Mouse (Mus musculus): ENCODE measurements at regions not wholly inside any gene's neighbourhood (a gene's known extent, or its start where the extent isn't known, plus 50 kb on each side); places are given as distances from the start of the nearest gene placed in this dataset.

DNA sequence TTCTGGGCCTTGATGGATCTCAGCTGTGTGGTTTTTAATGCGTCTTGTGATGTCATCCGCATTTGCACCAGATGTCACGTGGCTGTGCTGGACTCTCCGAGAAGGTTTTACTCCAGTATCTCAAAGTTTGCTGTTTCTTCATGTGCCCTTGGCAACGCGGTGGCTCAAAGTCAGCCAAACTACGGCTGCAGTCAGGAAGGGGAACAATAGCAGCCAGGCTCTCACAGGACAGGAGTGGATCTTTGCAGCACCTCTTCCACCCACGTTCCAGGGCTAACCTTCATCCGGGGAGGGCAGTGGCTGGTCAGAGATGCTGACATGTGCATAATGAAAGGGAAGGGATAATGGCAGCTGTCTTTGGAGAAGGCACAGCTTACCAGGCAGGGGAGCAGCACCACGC lies 127.6 kb upstream of the Psmd7 start:
- DNase-seq (ENCODE audit: extremely low spot score): no peak

- DNase-seq (ENCODE audit: extremely low spot score): no peak
Observed at GRCm38 (mm10) chr8:107717856-107718255, 129.6 kb upstream of the Psmd7 start.

- no peak for DNase-seq (ENCODE audit: extremely low spot score)
Observed at GRCm38 (mm10) chr8:107719656-107720055, 131.4 kb upstream of the Psmd7 start.

GRCm38 (mm10) chr8:107726716-107727115 lies 138.5 kb upstream of the Psmd7 start:
- DNase-seq (ENCODE audit: extremely low spot score): no peak

GRCm38 (mm10) chr8:107727276-107727675 lies 139.0 kb upstream of the Psmd7 start:
- DNase-seq (ENCODE audit: extremely low spot score): no peak

- DNase-seq (ENCODE audit: extremely low spot score): no peak
Observed at GRCm38 (mm10) chr8:107739091-107739490, 150.8 kb upstream of the Psmd7 start.

- no peak for DNase-seq (ENCODE audit: extremely low spot score)
Observed at GRCm38 (mm10) chr8:107757083-107757482, 168.8 kb upstream of the Psmd7 start.

DNA sequence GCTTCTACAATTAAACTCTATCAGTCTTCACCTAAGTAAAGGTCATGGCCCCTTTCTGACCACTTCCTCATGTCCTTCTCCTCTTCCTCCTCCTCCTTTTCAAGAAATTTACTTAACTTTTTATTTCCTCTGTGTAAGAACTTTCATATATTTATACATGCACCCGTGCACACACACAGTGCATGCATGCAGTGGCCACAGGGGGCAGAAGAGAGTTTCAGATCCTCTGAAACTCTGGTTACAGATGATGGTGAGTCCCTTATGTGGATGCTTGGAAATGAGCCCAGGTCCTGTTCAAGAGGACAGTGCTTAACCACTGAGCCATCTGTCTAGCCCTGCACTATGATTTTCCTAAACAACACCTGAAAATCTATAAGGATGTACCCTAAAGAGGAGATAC lies 170.4 kb upstream of the Psmd7 start:
- DNase-seq (ENCODE audit: extremely low spot score): no peak

DNA sequence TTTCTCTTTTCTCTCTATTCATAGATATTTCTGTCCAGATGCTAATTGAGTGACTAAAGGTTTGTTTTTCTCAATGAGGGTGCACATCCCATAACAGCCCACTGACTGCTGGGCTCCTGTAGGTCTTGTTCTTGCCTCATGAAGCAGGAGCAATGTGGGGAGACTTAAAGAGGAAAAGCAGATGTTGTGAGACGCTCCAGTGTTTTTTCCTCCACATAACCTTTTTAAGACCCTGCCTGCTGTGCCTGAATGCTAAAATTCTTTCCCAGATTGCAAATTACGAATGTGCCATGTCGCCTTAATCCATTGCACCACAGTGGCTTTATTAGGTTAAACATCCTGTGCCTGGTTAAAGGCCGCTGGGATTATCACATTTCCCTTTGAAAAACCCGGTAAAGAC lies 165.5 kb upstream of the Zfhx3 start:
- peak; percentile 19 for DNase-seq (ENCODE audit: extremely low spot score)

- no peak for DNase-seq (ENCODE audit: extremely low spot score)
Observed at GRCm38 (mm10) chr8:107785771-107786170, 156.7 kb upstream of the Zfhx3 start.

DNA sequence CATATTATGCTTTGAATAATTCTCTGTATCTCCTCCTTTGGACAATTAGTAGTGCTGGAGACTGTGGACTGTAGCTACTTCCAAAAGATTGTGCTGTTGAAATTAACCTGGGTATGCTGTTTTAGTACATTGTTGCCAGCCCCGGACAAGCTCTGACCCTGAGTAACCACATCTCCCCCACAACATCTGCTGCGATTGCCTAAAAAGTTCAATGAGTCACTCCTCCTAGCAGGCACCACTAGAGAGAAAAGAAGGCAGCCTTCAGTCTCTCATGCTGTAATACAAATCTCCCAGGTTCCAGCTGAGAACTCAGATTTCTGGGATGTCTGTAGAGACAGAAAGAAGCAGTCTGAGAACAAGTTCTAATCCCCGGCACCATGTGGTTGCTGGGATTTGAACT lies 150.2 kb upstream of the Zfhx3 start:
- no peak for DNase-seq (ENCODE audit: extremely low spot score)

GRCm38 (mm10) chr8:107814931-107815330 lies 127.5 kb upstream of the Zfhx3 start:
- DNase-seq (ENCODE audit: extremely low spot score): no peak

- DNase-seq (ENCODE audit: extremely low spot score): no peak
Observed at GRCm38 (mm10) chr8:107815775-107816174, 126.7 kb upstream of the Zfhx3 start.

DNA sequence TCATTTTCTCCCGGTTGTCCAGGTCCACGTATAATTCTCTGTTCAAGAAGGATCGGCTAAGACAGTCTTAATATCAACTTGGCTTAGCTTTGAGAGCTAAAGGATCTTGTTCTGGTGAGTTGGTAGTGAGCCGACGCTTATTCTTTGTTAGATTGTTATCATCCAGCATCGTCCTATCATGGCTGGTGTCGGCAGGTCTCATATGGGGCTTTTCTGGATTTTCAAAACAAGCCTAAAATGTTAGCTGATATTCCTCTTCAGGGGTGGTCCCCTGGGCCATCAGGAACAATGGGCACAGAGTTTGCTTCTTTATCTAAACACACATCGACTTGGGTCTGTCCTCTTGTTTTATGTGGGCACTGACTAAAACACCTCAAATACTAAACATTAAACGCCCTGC lies 124.6 kb upstream of the Zfhx3 start:
- no peak for DNase-seq (ENCODE audit: extremely low spot score)

DNA sequence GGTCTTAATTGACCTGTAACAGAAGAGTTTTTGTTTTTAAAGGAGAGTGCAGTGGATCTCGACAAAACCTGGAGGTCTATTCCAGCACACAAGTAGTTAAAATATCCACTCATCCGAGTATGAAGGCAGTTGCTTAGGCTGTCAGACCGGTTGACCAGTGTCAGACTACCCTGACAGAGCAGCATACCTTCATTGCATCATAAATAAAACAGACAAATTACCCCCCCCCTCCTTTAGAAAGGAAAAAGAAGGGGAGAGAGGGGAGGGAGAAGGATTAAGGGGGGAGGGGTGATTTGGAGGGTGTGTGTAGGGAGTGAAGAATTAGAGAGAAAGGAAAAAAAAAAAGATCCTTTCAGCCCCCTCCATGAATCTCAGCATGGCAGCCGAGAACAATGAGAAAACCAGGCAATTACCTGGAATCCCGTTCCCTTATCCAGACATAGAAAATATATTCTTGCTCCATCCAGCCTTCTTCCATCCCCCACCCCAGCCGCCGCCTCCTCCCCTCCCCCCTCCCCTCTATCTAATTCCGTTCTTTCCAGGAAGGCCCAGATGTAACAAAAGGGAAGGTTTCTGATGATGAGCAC lies 122.2 kb upstream of the Zfhx3 start:
- no peak for DNase-seq (ENCODE audit: extremely low spot score)

DNA sequence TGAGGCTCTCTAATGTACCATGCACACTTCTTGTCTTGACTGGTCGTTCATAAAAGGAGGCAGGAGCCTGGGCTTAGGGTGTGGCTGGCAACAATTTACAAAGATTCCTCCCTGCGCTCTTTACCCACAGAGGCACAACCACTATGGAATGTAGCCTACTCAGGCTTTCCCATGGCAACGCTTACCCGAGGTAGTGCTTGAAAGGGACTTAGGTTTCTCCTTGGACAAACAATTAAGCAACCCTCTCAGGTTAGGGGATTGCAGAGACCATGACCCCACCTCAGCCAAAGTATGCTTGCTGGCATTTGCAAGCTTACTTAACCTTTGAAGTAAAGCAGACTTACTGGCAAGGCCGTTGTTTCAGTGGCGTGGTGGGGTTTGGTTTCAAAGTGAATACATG lies 120.9 kb upstream of the Zfhx3 start:
- DNase-seq (ENCODE audit: extremely low spot score): no peak

DNA sequence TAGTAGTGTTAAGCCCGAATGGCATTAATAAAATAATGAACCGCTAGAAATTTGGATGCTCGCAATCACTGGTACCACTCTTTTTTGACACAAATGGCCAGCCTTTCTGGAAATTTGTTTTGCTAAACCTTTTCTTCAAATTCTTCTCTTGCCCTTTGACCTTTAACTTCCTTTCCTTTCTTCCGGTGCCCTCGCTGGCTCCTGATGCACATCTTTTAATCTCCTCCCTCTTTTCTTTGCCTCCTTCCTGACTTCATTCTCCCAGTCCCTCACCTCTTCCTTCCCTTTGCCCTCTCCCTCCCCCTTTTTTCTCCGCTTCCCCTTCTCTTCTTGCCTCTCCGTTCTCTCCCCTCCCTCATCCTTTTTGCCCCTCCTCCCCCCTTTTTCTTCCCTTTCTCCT lies 118.3 kb upstream of the Zfhx3 start:
- DNase-seq (ENCODE audit: extremely low spot score): peak; percentile 49

GRCm38 (mm10) chr8:107824640-107825039 lies 117.8 kb upstream of the Zfhx3 start:
- peak; percentile 61 for DNase-seq (ENCODE audit: extremely low spot score)

GRCm38 (mm10) chr8:107827500-107828125 lies 114.8 kb upstream of the Zfhx3 start:
- DNase-seq (ENCODE audit: extremely low spot score): no peak

DNA sequence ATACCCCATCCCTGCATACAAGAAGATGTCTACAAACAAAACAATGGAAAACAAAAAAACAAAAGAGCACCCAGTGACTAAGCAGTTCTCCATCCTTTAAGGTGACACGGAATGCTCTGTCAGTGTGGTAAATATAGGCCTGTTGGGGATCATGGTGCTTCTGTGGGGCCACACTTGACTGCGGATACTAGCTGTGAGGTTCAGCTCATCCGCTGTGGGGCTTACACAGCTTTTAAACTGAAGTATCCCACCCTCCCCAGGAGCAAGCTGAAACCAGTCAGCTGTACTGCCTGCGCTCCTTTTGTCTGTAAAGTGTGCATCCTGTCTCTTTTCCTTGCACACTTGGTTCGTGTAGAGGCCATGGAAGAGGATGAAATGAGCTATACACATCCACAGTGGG lies 113.9 kb upstream of the Zfhx3 start:
- DNase-seq (ENCODE audit: extremely low spot score): no peak

DNA sequence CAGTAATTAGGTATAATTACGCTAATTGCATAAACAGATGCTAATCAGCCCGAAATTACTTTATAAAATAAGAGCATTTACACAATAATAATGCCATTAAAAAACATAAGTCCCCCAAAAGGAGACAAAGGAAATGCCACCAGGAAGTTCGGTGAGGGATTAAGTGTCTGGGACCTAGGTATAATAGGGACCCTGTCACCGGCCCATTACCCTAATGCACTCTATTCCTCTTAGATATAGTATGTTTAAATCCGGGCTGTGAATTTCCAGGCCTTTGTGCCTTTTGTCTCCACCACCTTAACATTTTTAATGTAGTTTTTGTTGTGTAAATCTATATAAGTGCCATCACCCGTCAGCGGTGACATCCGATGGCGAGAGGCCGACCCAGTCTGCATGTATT lies 109.0 kb upstream of the Zfhx3 start:
- no peak for DNase-seq (ENCODE audit: extremely low spot score)

DNA sequence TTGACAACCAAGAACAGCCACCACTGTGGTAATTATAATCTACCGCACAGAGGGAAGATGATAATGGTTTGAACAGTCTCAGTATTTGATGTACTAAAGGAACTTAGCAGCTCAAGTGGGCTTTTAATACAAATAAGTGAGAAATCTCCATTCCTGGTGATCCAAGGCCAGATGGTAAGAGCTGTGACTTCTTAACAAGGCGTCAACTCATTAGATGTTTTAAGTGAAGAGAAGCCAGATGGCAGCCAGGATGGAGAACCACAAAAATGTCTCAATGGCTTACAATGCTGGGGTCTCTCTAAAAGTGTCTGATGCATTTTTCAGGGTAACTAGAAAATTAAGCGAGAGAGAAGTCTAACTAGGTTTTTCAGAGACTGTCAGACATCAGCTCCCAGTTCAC lies 96.3 kb upstream of the Zfhx3 start:
- no peak for DNase-seq (ENCODE audit: extremely low spot score)

DNA sequence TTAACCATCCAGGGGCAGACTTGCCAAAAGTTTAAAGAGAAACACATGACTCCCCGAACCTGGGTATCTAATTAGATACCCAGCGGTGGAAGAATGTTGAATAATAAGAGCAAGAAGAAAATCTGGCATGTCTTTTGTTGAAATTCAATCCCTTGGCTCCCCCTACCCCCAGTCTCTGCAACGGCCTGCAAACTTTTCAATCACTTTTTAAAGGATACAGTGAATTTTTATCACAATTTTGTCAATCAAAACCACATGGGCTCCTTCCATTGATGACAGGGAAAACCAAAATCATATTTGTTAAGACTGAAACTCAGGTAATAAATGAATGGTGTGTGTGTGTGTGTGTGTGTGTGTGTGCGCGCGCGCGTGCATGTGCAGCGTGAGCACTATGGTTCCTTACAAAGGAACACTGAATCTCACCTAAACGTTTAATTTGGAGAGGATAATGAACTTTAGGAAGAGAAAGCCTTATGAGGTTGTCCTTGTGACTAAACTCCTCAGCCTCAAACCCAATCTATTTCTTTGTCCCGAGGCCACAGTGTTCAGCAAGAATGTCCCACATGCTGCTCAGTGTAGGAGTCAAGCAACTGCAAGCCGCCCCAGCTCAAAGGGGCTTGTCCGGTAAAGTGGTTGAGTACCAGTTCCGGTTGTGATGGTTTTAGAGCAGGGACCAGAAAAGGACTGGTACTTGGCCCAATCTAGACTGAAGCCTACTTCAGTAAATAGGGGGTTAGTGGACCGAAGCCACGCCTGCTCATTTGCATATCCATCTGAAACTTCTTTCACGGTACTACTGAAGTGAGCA lies 91.0 kb upstream of the Zfhx3 start:
- no peak for DNase-seq (ENCODE audit: extremely low spot score)
